Mouse (Mus musculus) liver, adult 2 months (tissue): Measurements from ENCODE around the gene Wscd2. TPM values are rescaled to one million over a fixed set of nuclear protein-coding genes. Genes with fewer than 3 reads are reported as not detected.

Source experiments
- DNase-seq: peaks from one replicate; pipeline ENCODE4 v3.0.0-alpha.2; 2011; ENCODE audit warnings: low read depth, low spot score; ENCODE audit errors: extremely low read depth
- H3K27ac ChIP-seq: fragments of 200-500 bp; replicated peaks from 2 replicates; pipeline ENCODE4 v1.5.1; 2012; ENCODE audit warnings: low read depth, mild to moderate bottlenecking, control low read depth, inconsistent platforms, low read length; ENCODE audit not compliant: insufficient read depth
- H3K27me3 ChIP-seq: fragments of 200-500 bp; 2 replicates; pipeline ENCODE4 v1.6.1; 2012; ENCODE audit warnings: mild to moderate bottlenecking, moderate library complexity, low read length, inconsistent platforms; ENCODE audit not compliant: control insufficient read depth, insufficient read depth
- H3K36me3 ChIP-seq: fragments of 200-500 bp; 2 replicates; pipeline ENCODE4 v1.6.1; 2012; ENCODE audit warnings: low read length, inconsistent platforms; ENCODE audit not compliant: control insufficient read depth, insufficient read depth
- H3K4me1 ChIP-seq: fragments of 200-500 bp; 2 replicates; pipeline ENCODE4 v1.6.1; 2011; ENCODE audit warnings: low read length; ENCODE audit not compliant: control insufficient read depth, insufficient read depth
- H3K4me3 ChIP-seq: fragments of 200-500 bp; 2 replicates; pipeline ENCODE4 v1.5.1; 2011; ENCODE audit warnings: low read depth, mild to moderate bottlenecking, control low read depth, low read length, moderate library complexity; ENCODE audit not compliant: insufficient read depth
- H3K79me2 ChIP-seq: fragments of 200-500 bp; 2 replicates; pipeline ENCODE4 v1.6.1; 2012; ENCODE audit warnings: inconsistent platforms, mild to moderate bottlenecking, low read length, moderate library complexity; ENCODE audit not compliant: control insufficient read depth, insufficient read depth
- H3K9ac ChIP-seq: fragments of 200-500 bp; 2 replicates; pipeline ENCODE4 v1.6.1; 2012; ENCODE audit warnings: low read depth, mild to moderate bottlenecking, control low read depth, inconsistent platforms, low read length
- CTCF ChIP-seq: fragments of 200-500 bp; IDR thresholded peaks from 2 replicates; pipeline ENCODE4 v1.5.1; 2011; ENCODE audit warnings: low read depth, low read length, control low read depth
- POLR2A ChIP-seq: fragments of 200-500 bp; IDR thresholded peaks from 2 replicates; pipeline ENCODE4 v1.6.1; 2011; ENCODE audit warnings: low read length, control low read depth; ENCODE audit not compliant: insufficient read depth; ENCODE audit errors: extremely low read depth
- WGBS: fragments of 180-500 bp; shearing (Covaris S2); methylation state at CpG from one replicate; pipeline ENCODE4 v1.1.7; 2018; 5-methylcytosine and 5-hydroxymethylcytosine counted together
- polyA plus RNA-seq: library from polyadenylated mRNA; depleted of rRNA; stranded (reverse); fragments of >200 nt; gene quantifications from 2 replicates; pipeline ENCODE4 v1.2.3, GENCODE M21; 2012
- total RNA-seq: library from RNA; depleted of rRNA; stranded (reverse); fragments of >200 nt; gene quantifications from 2 replicates; pipeline ENCODE4 v1.2.3, GENCODE M21; 2014

Gene Wscd2
- total and polyA plus RNA-seq, 2 experiments = 0.05 to 0.09 TPM

DNA sequence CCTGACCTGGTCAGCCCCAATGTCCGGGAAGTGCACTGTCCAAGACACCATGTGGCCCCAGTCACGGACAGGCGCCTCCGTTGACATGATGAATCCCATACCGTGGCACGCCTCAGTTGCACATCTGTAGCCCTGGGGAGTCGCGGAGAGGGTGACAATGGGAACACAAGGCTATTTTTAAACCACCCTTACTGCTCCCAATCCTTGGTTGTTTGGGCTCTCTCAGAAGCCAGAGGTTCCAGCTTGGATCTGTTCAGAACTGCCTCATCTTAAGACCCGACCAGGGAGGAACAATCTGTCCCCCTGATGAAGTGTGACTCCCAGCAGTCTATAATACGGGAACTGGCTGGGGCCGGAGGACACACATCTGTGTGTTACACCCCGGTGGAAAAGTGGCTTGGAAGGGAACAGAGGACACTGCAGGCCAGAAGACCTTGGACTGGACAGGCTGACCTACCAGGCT, 121.7 kb downstream of the Wscd2 start:
- 79% methylated on average over 12 of the region's 12 CpGs for WGBS
- no peaks in the 10 kb centered on the region for H3K79me2 ChIP-seq
- H3K9ac ChIP-seq = no peak overlapping the region
- DNase-seq = no peak
- H3K27ac ChIP-seq = no peak overlapping the region
- H3K36me3 ChIP-seq = no peaks in the 10 kb centered on the region
- H3K4me1 ChIP-seq = no peaks in the 10 kb centered on the region
- TF ChIP-seq CTCF (no peak), POLR2A (no peak)
- no peaks in the 10 kb centered on the region for H3K27me3 ChIP-seq
- no peak overlapping the region for H3K4me3 ChIP-seq

DNA sequence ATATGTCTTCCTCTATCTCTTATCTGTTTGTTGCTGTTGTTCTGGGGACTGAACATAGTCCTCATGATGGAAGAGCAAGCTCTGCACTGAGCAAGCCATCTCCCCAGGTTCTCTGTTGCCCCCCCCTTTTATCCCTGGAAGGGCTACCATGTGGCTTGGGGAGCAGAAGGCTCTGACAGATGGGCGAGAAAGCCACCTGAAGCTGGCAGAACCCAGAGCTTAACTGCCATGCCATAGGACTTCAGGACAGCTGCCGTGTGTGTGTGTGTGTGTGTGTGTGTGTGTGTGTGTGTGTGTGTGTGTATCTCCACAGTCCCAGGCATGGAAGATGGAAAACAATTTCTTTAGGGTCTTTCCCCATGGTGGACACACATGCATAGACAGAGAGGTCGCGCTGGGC, 128.6 kb downstream of the Wscd2 start:
- DNase-seq = no peak
- no peak overlapping the region for H3K4me3 ChIP-seq
- TF ChIP-seq CTCF = no peak
- no peak for TF ChIP-seq POLR2A
- WGBS = 91% methylated on average over 4 of the region's 4 CpGs
- H3K79me2 ChIP-seq = no peaks in the 10 kb centered on the region
- H3K9ac ChIP-seq = no peak overlapping the region
- no peak overlapping the region for H3K27ac ChIP-seq
- H3K36me3 ChIP-seq = no peaks in the 10 kb centered on the region
- H3K4me1 ChIP-seq = no peaks in the 10 kb centered on the region
- no peaks in the 10 kb centered on the region for H3K27me3 ChIP-seq

DNA sequence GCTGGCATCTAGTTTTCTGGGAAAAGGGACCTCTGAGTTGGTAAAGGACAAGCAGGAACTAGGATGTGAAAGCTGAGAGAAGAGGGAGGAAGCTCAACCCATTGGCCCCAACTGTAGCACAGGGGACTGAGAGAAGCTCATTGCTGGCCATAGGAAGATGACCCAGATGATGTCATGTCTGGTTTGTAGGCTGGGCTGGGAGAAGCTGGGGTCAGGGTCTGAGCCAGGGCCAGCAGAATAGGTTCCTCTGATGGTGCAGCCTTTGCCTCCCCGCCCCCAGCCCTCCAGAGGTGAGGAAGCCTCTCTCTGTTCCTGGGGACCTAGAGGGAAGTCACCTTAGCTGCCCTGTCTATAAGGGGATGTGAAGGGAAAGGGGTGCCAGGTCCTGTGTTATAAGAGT, 129.0 kb downstream of the Wscd2 start:
- TF ChIP-seq CTCF (no peak), POLR2A (no peak)
- Histone ChIP-seq H3K79me2 (no peaks in the 10 kb centered on the region), H3K36me3 (no peaks in the 10 kb centered on the region), H3K9ac (no peak overlapping the region), H3K27ac (no peak overlapping the region), H3K4me1 (no peaks in the 10 kb centered on the region), H3K4me3 (no peak overlapping the region), H3K27me3 (no peaks in the 10 kb centered on the region)
- DNase-seq = no peak
- WGBS = 47% methylated on average over 1 of the region's 1 CpGs

- no peak overlapping the region for H3K4me3 ChIP-seq
- H3K4me1 ChIP-seq = no peaks in the 10 kb centered on the region
- H3K36me3 ChIP-seq = no peaks in the 10 kb centered on the region
- DNase-seq = no peak
- no peak for TF ChIP-seq CTCF
- TF ChIP-seq POLR2A = no peak
- no peak overlapping the region for H3K9ac ChIP-seq
- 68% methylated on average over 16 of the region's 16 CpGs for WGBS
- no peaks in the 10 kb centered on the region for H3K79me2 ChIP-seq
- no peak overlapping the region for H3K27ac ChIP-seq
- H3K27me3 ChIP-seq = no peaks in the 10 kb centered on the region
Measured at GRCm38 (mm10) chr5:113620130-113620716, 130.1 kb downstream of the Wscd2 start.

DNA sequence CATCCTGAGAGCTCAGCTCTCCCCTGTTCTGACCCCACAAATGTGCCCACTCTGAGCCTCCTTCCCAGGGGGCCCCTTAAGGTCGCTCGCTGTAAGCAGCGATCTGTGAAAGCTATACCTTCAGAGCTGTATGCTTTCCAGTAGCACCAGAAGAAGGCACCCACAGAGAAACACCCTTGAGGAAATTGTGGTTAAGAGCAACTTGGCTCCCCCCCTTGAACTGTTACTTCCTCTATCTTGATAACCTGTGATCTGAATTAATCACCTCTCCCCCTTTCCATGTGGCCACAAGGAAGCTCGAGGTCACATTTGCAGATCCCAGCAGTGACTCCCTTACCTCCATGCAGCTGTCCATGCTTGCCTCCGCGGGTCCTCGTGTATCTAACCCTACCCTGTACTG, 130.9 kb downstream of the Wscd2 start:
- Histone ChIP-seq H3K27ac (no peak overlapping the region), H3K36me3 (no peaks in the 10 kb centered on the region), H3K27me3 (no peaks in the 10 kb centered on the region), H3K79me2 (no peaks in the 10 kb centered on the region), H3K4me3 (no peak overlapping the region), H3K9ac (no peak overlapping the region), H3K4me1 (no peaks in the 10 kb centered on the region)
- WGBS = 62% methylated on average over 7 of the region's 7 CpGs
- no peak for DNase-seq
- TF ChIP-seq CTCF = no peak
- no peak for TF ChIP-seq POLR2A

- no peak for DNase-seq
- no peak overlapping the region for H3K4me3 ChIP-seq
- no peak overlapping the region for H3K9ac ChIP-seq
- H3K36me3 ChIP-seq = no peaks in the 10 kb centered on the region
- 33% methylated on average over 2 of the region's 2 CpGs for WGBS
- H3K27me3 ChIP-seq = no peaks in the 10 kb centered on the region
- no peaks in the 10 kb centered on the region for H3K4me1 ChIP-seq
- H3K27ac ChIP-seq = no peak overlapping the region
- H3K79me2 ChIP-seq = no peaks in the 10 kb centered on the region
- TF ChIP-seq POLR2A (no peak), CTCF (no peak)
Measured at GRCm38 (mm10) chr5:113623052-113623451, 132.9 kb downstream of the Wscd2 start.
